Mouse (Mus musculus) MEL (cell line): ENCODE data around the gene Vps51.

ENCODE experiments used
- CTCF ChIP-seq, 3 experiments: IDR thresholded peaks in 2 of 3; conservative IDR thresholded peaks in 1 of 3; 2 replicates each; pipeline ENCODE4 v1.5.1; 2011 to 2012; ENCODE audit warnings: low read length in 3 of 3, low read depth in 2 of 3, mild to moderate bottlenecking in 2 of 3, improper control_type of control experiment in 1 of 3, inconsistent platforms in 1 of 3, mixed read lengths in 1 of 3, moderate library complexity in 1 of 3; ENCODE audit not compliant: control insufficient read depth in 1 of 3, insufficient read depth in 1 of 3, poor library complexity in 1 of 3, severe bottlenecking in 1 of 3
- EP300 ChIP-seq, 2 experiments: IDR thresholded peaks; 2 replicates each; pipeline ENCODE4 v1.6.1; 2011; ENCODE audit warnings: improper control_type of control experiment in 2 of 2, low read length in 2 of 2, low read depth in 1 of 2, mild to moderate bottlenecking in 1 of 2
- MAX ChIP-seq: IDR thresholded peaks from 2 replicates; pipeline ENCODE4 v1.6.1; 2011; ENCODE audit warnings: low read length, improper control_type of control experiment
- MXI1 ChIP-seq: IDR thresholded peaks from 2 replicates; pipeline ENCODE4 v1.6.1; 2011; ENCODE audit warnings: mild to moderate bottlenecking, low read depth, low read length, improper control_type of control experiment
- MYC ChIP-seq: IDR thresholded peaks from 2 replicates; pipeline ENCODE4 v1.6.1; 2011; ENCODE audit warnings: low read depth, mild to moderate bottlenecking, low read length, improper control_type of control experiment, moderate library complexity
- POLR2A ChIP-seq, 2 experiments: IDR thresholded peaks; 2 replicates each; pipeline ENCODE4 v1.6.1; 2011 to 2012; ENCODE audit warnings: low read length in 2 of 2, mild to moderate bottlenecking in 2 of 2, control low read depth in 1 of 2, improper control_type of control experiment in 1 of 2, low read depth in 1 of 2, moderate library complexity in 1 of 2; ENCODE audit not compliant: control insufficient read depth in 1 of 2, insufficient read depth in 1 of 2, poor library complexity in 1 of 2
- RCOR1 ChIP-seq: IDR thresholded peaks from 2 replicates; pipeline ENCODE4 v1.6.1; 2012; ENCODE audit warnings: low read depth, mild to moderate bottlenecking, inconsistent platforms, low read length, improper control_type of control experiment

DNA sequence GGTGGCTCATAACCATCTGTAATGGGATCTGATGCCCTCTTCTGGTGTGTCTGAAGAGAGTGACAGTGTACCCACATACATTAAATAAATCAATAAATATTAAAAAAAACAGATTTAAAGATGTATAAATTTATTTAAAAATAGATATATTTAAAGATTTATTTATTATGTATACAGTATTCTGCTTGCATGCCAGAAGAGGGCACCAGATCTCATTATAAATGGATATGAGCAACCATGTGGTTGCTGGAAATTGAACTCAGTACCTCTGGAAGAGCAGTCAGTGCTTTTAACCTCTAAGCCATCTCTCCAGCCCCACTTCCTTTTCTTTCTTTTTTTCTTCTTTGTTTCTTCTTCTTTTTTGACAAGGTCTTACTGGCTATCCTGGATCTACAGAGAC lies 37.0 kb downstream of the Vps51 start:
- TF ChIP-seq CTCF (IDR thresholded peaks at IDR 0.05 in 2 of 3, conservative IDR thresholded peaks at IDR 0.05 in 1 of 3; ENCODE audit: control insufficient read depth in 1 of 3, insufficient read depth in 1 of 3, low read depth in 2 of 3, low read length in 3 of 3, poor library complexity in 1 of 3, severe bottlenecking in 1 of 3) (peak in 2 of 3 experiments; percentile 9 to 38; a peak in 2 of 6 replicates), MYC (peak; percentile 82), EP300 (IDR thresholded peaks at IDR 0.05; ENCODE audit: low read depth in 1 of 2, low read length in 2 of 2) (no peak), MXI1 (no peak), POLR2A (IDR thresholded peaks at IDR 0.05; ENCODE audit: control insufficient read depth in 1 of 2, insufficient read depth in 1 of 2, low read depth in 1 of 2, low read length in 2 of 2, poor library complexity in 1 of 2) (no peak), RCOR1 (no peak), MAX (no peak)
